Mouse (Mus musculus) liver, adult 2 months (tissue): ENCODE measurements at regions not wholly inside any gene's neighbourhood (a gene's known extent, or its start where the extent isn't known, plus 50 kb on each side); places are given as distances from the start of the nearest gene placed in this dataset.

Experiments
- DNase-seq: peaks from one replicate; pipeline ENCODE4 v3.0.0-alpha.2; 2011; ENCODE audit warnings: low read depth, low spot score; ENCODE audit errors: extremely low read depth
- H3K27ac ChIP-seq: fragments of 200-500 bp; replicated peaks from 2 replicates; pipeline ENCODE4 v1.5.1; 2012; ENCODE audit warnings: low read depth, mild to moderate bottlenecking, control low read depth, inconsistent platforms, low read length; ENCODE audit not compliant: insufficient read depth
- H3K27me3 ChIP-seq: fragments of 200-500 bp; 2 replicates; pipeline ENCODE4 v1.6.1; 2012; ENCODE audit warnings: mild to moderate bottlenecking, moderate library complexity, low read length, inconsistent platforms; ENCODE audit not compliant: control insufficient read depth, insufficient read depth
- H3K36me3 ChIP-seq: fragments of 200-500 bp; 2 replicates; pipeline ENCODE4 v1.6.1; 2012; ENCODE audit warnings: low read length, inconsistent platforms; ENCODE audit not compliant: control insufficient read depth, insufficient read depth
- H3K4me1 ChIP-seq: fragments of 200-500 bp; 2 replicates; pipeline ENCODE4 v1.6.1; 2011; ENCODE audit warnings: low read length; ENCODE audit not compliant: control insufficient read depth, insufficient read depth
- H3K4me3 ChIP-seq: fragments of 200-500 bp; 2 replicates; pipeline ENCODE4 v1.5.1; 2011; ENCODE audit warnings: low read depth, mild to moderate bottlenecking, control low read depth, low read length, moderate library complexity; ENCODE audit not compliant: insufficient read depth
- H3K79me2 ChIP-seq: fragments of 200-500 bp; 2 replicates; pipeline ENCODE4 v1.6.1; 2012; ENCODE audit warnings: inconsistent platforms, mild to moderate bottlenecking, low read length, moderate library complexity; ENCODE audit not compliant: control insufficient read depth, insufficient read depth
- H3K9ac ChIP-seq: fragments of 200-500 bp; 2 replicates; pipeline ENCODE4 v1.6.1; 2012; ENCODE audit warnings: low read depth, mild to moderate bottlenecking, control low read depth, inconsistent platforms, low read length
- CTCF ChIP-seq: fragments of 200-500 bp; IDR thresholded peaks from 2 replicates; pipeline ENCODE4 v1.5.1; 2011; ENCODE audit warnings: low read depth, low read length, control low read depth
- POLR2A ChIP-seq: fragments of 200-500 bp; IDR thresholded peaks from 2 replicates; pipeline ENCODE4 v1.6.1; 2011; ENCODE audit warnings: low read length, control low read depth; ENCODE audit not compliant: insufficient read depth; ENCODE audit errors: extremely low read depth
- WGBS: fragments of 180-500 bp; shearing (Covaris S2); methylation state at CpG from one replicate; pipeline ENCODE4 v1.1.7; 2018; 5-methylcytosine and 5-hydroxymethylcytosine counted together

GRCm38 (mm10) chr10:96337088-96337666 lies 200.8 kb downstream of the Gm5426 start:
- Histone ChIP-seq H3K4me1 (peaks cover 4% of the 10 kb centered on the region; the same call in 1 of the 2 replicates), H3K4me3 (no peak overlapping the region), H3K79me2 (no peaks in the 10 kb centered on the region), H3K27me3 (no peaks in the 10 kb centered on the region), H3K27ac (no peak overlapping the region), H3K9ac (no peak overlapping the region), H3K36me3 (no peaks in the 10 kb centered on the region)
- no peak for TF ChIP-seq POLR2A
- no peak for TF ChIP-seq CTCF
- no peak for DNase-seq
- WGBS, result 96% methylated on average over 9 of the region's 9 CpGs

DNA sequence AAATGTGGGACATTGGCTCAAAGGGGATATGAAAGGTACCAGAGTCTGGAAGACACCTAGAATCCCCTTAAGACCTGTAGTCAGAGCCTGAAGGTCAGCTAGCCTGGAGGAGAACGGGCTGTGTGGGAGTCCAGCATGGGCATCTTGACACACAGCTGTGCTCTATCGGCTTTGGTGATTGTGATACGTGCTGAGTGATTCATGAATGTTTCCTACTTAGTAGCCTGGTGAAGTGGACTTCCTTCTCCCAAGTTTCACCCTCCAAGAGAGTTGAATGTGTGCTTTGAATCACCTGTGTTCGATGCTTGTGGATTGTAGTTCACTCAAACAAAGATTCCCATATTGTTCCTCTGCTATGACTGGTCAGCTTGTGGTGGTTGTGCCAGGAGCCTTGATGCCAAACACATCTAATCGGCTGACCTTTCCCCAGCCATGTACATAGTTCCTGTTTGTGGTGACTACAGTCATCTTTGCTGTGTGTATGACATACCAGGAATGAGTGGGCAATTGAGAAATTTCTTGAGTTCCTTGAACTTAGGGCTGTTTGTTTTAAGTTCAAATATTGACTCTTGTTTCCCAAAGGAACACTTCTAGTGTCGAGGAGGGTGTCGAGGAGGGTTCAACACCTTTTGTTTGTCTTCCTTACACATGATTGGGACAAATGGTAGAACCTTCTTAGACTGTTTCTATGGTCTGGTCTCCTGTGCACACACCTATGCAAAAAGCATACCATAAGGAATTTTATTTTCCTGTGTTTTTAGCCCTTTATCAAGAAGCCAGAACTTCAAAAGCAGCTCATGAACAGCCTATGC lies 201.6 kb downstream of the Gm5426 start:
- H3K4me3 ChIP-seq, result no peak overlapping the region
- WGBS, result 46% methylated on average over 7 of the region's 7 CpGs
- no peaks in the 10 kb centered on the region for H3K27me3 ChIP-seq
- no peaks in the 10 kb centered on the region for H3K36me3 ChIP-seq
- no peak overlapping the region for H3K9ac ChIP-seq
- H3K27ac ChIP-seq, result no peak overlapping the region
- peak; percentile 69 for DNase-seq
- no peaks in the 10 kb centered on the region for H3K79me2 ChIP-seq
- peaks cover 4% of the 10 kb centered on the region; the same call in 1 of the 2 replicates for H3K4me1 ChIP-seq
- TF ChIP-seq POLR2A, result no peak
- TF ChIP-seq CTCF, result no peak

GRCm38 (mm10) chr10:96338609-96338978 lies 202.2 kb downstream of the Gm5426 start:
- peaks cover 4% of the 10 kb centered on the region; the same call in 1 of the 2 replicates for H3K4me1 ChIP-seq
- DNase-seq, result peak; percentile 31
- TF ChIP-seq POLR2A, result no peak
- TF ChIP-seq CTCF, result no peak
- H3K36me3 ChIP-seq, result no peaks in the 10 kb centered on the region
- no peak overlapping the region for H3K4me3 ChIP-seq
- H3K79me2 ChIP-seq, result no peaks in the 10 kb centered on the region
- 61% methylated on average over 2 of the region's 2 CpGs for WGBS
- H3K9ac ChIP-seq, result no peak overlapping the region
- no peak overlapping the region for H3K27ac ChIP-seq
- H3K27me3 ChIP-seq, result no peaks in the 10 kb centered on the region

- Histone ChIP-seq H3K36me3 (no peaks in the 10 kb centered on the region), H3K4me1 (peaks cover 4% of the 10 kb centered on the region; the same call in 1 of the 2 replicates), H3K27ac (no peak overlapping the region), H3K79me2 (no peaks in the 10 kb centered on the region), H3K4me3 (no peak overlapping the region), H3K27me3 (no peaks in the 10 kb centered on the region), H3K9ac (no peak overlapping the region)
- 74% methylated on average over 3 of the region's 3 CpGs for WGBS
- TF ChIP-seq POLR2A (no peak), CTCF (no peak)
- no peak for DNase-seq
Observed at GRCm38 (mm10) chr10:96342476-96342875, 206.1 kb downstream of the Gm5426 start.

- no peaks in the 10 kb centered on the region for H3K36me3 ChIP-seq
- no peak overlapping the region for H3K27ac ChIP-seq
- no peak for TF ChIP-seq POLR2A
- no peak for TF ChIP-seq CTCF
- H3K79me2 ChIP-seq, result no peaks in the 10 kb centered on the region
- WGBS, result 91% methylated on average over 2 of the region's 2 CpGs
- H3K9ac ChIP-seq, result no peak overlapping the region
- DNase-seq, result no peak
- H3K4me3 ChIP-seq, result no peak overlapping the region
- no peaks in the 10 kb centered on the region; the same call in 1 of the 2 replicates for H3K4me1 ChIP-seq
- H3K27me3 ChIP-seq, result no peaks in the 10 kb centered on the region
Observed at GRCm38 (mm10) chr10:96343666-96344065, 207.3 kb downstream of the Gm5426 start.

- TF ChIP-seq CTCF, result no peak
- no peak for TF ChIP-seq POLR2A
- no peaks in the 10 kb centered on the region for H3K36me3 ChIP-seq
- 68% methylated on average over 4 of the region's 4 CpGs for WGBS
- no peak overlapping the region for H3K4me3 ChIP-seq
- H3K9ac ChIP-seq, result no peak overlapping the region
- no peak for DNase-seq
- H3K4me1 ChIP-seq, result no peaks in the 10 kb centered on the region
- H3K27ac ChIP-seq, result no peak overlapping the region
- no peaks in the 10 kb centered on the region for H3K27me3 ChIP-seq
- H3K79me2 ChIP-seq, result no peaks in the 10 kb centered on the region
Observed at GRCm38 (mm10) chr10:96350692-96351091, 214.3 kb downstream of the Gm5426 start.
